Mouse (Mus musculus) stomach, embryonic 16.5 days (tissue): ENCODE results near the gene Neurl1b. TPM values are rescaled to one million over a fixed set of nuclear protein-coding genes. Genes with fewer than 3 reads are reported as not detected.

Source experiments
- ATAC-seq: fragments of 200-750 bp; cut with Nextera tagmentation; 2 replicates; pipeline ENCODE4 v1.8.0; 2017; ENCODE audit warnings: moderate number of reproducible peaks, moderate TSS enrichment; ENCODE audit not compliant: insufficient read depth, low FRiP score
- H3K27ac ChIP-seq: fragments of 300-500 bp; sonication (generic); 2 replicates; pipeline ENCODE4 v1.5.1; 2014; ENCODE audit warnings: low read length
- H3K27me3 ChIP-seq: fragments of 300-500 bp; sonication (generic); 2 replicates; pipeline ENCODE4 v1.6.1; 2014; ENCODE audit warnings: low read length, control low read depth, mixed read lengths; ENCODE audit not compliant: control insufficient read depth, insufficient read depth
- H3K36me3 ChIP-seq: fragments of 300-500 bp; sonication (generic); 2 replicates; pipeline ENCODE4 v1.6.1; 2014; ENCODE audit warnings: low read length; ENCODE audit not compliant: control insufficient read depth, insufficient read depth
- H3K4me1 ChIP-seq: fragments of 300-500 bp; sonication (generic); 2 replicates; pipeline ENCODE4 v1.6.1; 2014; ENCODE audit warnings: low read length, control low read depth, mixed read lengths; ENCODE audit not compliant: control insufficient read depth, insufficient read depth
- H3K4me2 ChIP-seq: fragments of 300-500 bp; sonication (generic); 2 replicates; pipeline ENCODE4 v1.6.1; 2014; ENCODE audit warnings: low read depth, low read length, mixed read lengths
- H3K4me3 ChIP-seq: fragments of 300-500 bp; sonication (generic); replicated peaks from 2 replicates; pipeline ENCODE4 v1.5.1; 2014; ENCODE audit warnings: mild to moderate bottlenecking, low read length
- H3K9ac ChIP-seq: fragments of 300-500 bp; sonication (generic); 2 replicates; pipeline ENCODE4 v1.6.1; 2014; ENCODE audit warnings: low read length
- H3K9me3 ChIP-seq: fragments of 300-500 bp; sonication (generic); replicated peaks from 2 replicates; pipeline ENCODE4 v1.6.1; 2016; ENCODE audit warnings: low read length, control low read depth; ENCODE audit not compliant: control insufficient read depth
- WGBS: fragments of 180-500 bp; shearing (Covaris S2); extraction: QIAGEN DNeasy Blood & Tissue Kit; methylation state at CpG from one replicate; pipeline ENCODE4 v1.1.7; 2014; 5-methylcytosine and 5-hydroxymethylcytosine counted together
- polyA plus RNA-seq: library from polyadenylated mRNA; unstranded; fragments of >200 nt; fragmentation: Nextera tagmentation; extraction: Ambion mirVana; gene quantifications from 2 replicates; pipeline ENCODE4 v1.2.1, GENCODE M21; 2015

Gene Neurl1b
- 2.3 and 2.9 TPM in 2 replicates for polyA plus RNA-seq

- H3K4me2 ChIP-seq: peak within 1 kb of the TSS; percentile 95
These were observed at the start of gene Neurl1b for GRCm38 (mm10) chr17:26414523-26415354. Gene Neurl1b, plus strand, starts transcription at chr17:26414829.

GRCm38 (mm10) chr17:26366792-26367191, 47.8 kb upstream of the Neurl1b start:
- peak overlapping the region; percentile 20; the same call in 1 of the 2 replicates for H3K9ac ChIP-seq
- H3K36me3 ChIP-seq: no peaks in the 10 kb centered on the region
- peaks cover 53% of the 10 kb centered on the region for H3K4me1 ChIP-seq
- H3K4me2 ChIP-seq: no peak overlapping the region
- WGBS: 59% methylated on average over 4 of the region's 4 CpGs
- H3K9me3 ChIP-seq: no peaks in the 10 kb centered on the region
- peak overlapping the region; percentile 85 for H3K27ac ChIP-seq
- H3K27me3 ChIP-seq: no peaks in the 10 kb centered on the region
- ATAC-seq: no peak
- H3K4me3 ChIP-seq: no peak overlapping the region

More at GRCm38 (mm10) chr17:26414523-26415354, at the start of gene Neurl1b:
- peak within 1 kb of the TSS; percentile 70 for H3K27ac ChIP-seq
- H3K4me1 ChIP-seq: peaks cover 9% of the 10 kb centered on the region; the same call in 1 of the 2 replicates
- ATAC-seq: peak; percentile 67
- H3K4me3 ChIP-seq: peak within 1 kb of the TSS; percentile 85
- WGBS: under 1% methylated on average over 93 of the region's 105 CpGs
- H3K27me3 ChIP-seq: no peaks in the 10 kb centered on the region; the same call in 1 of the 2 replicates
- H3K36me3 ChIP-seq: no peaks in the 10 kb centered on the region
- no peaks in the 10 kb centered on the region for H3K9me3 ChIP-seq
- H3K9ac ChIP-seq: peak within 1 kb of the TSS; percentile 91

GRCm38 (mm10) chr17:26368336-26368992, 46.2 kb upstream of the Neurl1b start:
- ATAC-seq: peak; percentile 75
- no peaks in the 10 kb centered on the region for H3K9me3 ChIP-seq
- H3K4me3 ChIP-seq: no peak overlapping the region
- H3K4me2 ChIP-seq: no peak overlapping the region
- no peaks in the 10 kb centered on the region for H3K27me3 ChIP-seq
- peak overlapping the region; percentile 68 for H3K27ac ChIP-seq
- H3K36me3 ChIP-seq: no peaks in the 10 kb centered on the region
- 47% methylated on average over 10 of the region's 10 CpGs for whole genome bisulfite sequencing
- H3K9ac ChIP-seq: peak overlapping the region; percentile 51
- H3K4me1 ChIP-seq: peaks cover 43% of the 10 kb centered on the region

GRCm38 (mm10) chr17:26370521-26371245, 43.9 kb upstream of the Neurl1b start:
- Histone ChIP-seq H3K4me2 (no peak overlapping the region), H3K4me1 (peaks cover 38% of the 10 kb centered on the region), H3K27ac (peak overlapping the region; percentile 39), H3K4me3 (no peak overlapping the region), H3K36me3 (no peaks in the 10 kb centered on the region), H3K27me3 (no peaks in the 10 kb centered on the region), H3K9ac (no peak overlapping the region), H3K9me3 (no peaks in the 10 kb centered on the region)
- no peak for ATAC-seq
- whole genome bisulfite sequencing: 37% methylated on average over 9 of the region's 9 CpGs

GRCm38 (mm10) chr17:26371246-26371535, 43.4 kb upstream of the Neurl1b start:
- H3K9ac ChIP-seq: 0 out of 2 replicates have a peak overlapping the region, but pooled peaks have one; percentile 3
- H3K4me1 ChIP-seq: peaks cover 35% of the 10 kb centered on the region
- no peaks in the 10 kb centered on the region for H3K27me3 ChIP-seq
- no peaks in the 10 kb centered on the region for H3K36me3 ChIP-seq
- H3K27ac ChIP-seq: peak overlapping the region; percentile 8; the same call in 1 of the 2 replicates
- ATAC-seq: no peak
- H3K9me3 ChIP-seq: no peaks in the 10 kb centered on the region
- H3K4me2 ChIP-seq: no peak overlapping the region
- 58% methylated on average over 3 of the region's 3 CpGs for WGBS
- no peak overlapping the region for H3K4me3 ChIP-seq

- peaks cover 15% of the 10 kb centered on the region for H3K4me1 ChIP-seq
- ATAC-seq: no peak
- H3K9me3 ChIP-seq: no peaks in the 10 kb centered on the region
- H3K4me3 ChIP-seq: no peak overlapping the region
- H3K27me3 ChIP-seq: no peaks in the 10 kb centered on the region
- 72% methylated on average over 5 of the region's 5 CpGs for WGBS
- no peaks in the 10 kb centered on the region for H3K36me3 ChIP-seq
- no peak overlapping the region for H3K4me2 ChIP-seq
- H3K9ac ChIP-seq: no peak overlapping the region
- H3K27ac ChIP-seq: no peak overlapping the region
These were observed 41.4 kb upstream of the Neurl1b start for GRCm38 (mm10) chr17:26373211-26373610.

GRCm38 (mm10) chr17:26376416-26376815, 38.2 kb upstream of the Neurl1b start:
- no peak overlapping the region for H3K4me2 ChIP-seq
- H3K4me3 ChIP-seq: no peak overlapping the region
- WGBS: 53% methylated on average over 1 of the region's 1 CpGs
- peak overlapping the region; percentile 30 for H3K27ac ChIP-seq
- H3K4me1 ChIP-seq: peaks cover 12% of the 10 kb centered on the region
- H3K9ac ChIP-seq: 0 out of 2 replicates have a peak overlapping the region, but pooled peaks have one; percentile 22
- no peak for ATAC-seq
- no peaks in the 10 kb centered on the region for H3K9me3 ChIP-seq
- H3K27me3 ChIP-seq: no peaks in the 10 kb centered on the region
- no peaks in the 10 kb centered on the region for H3K36me3 ChIP-seq

- Histone ChIP-seq H3K4me3 (no peak overlapping the region), H3K4me1 (peaks cover 19% of the 10 kb centered on the region), H3K27ac (peak overlapping the region; percentile 30), H3K36me3 (no peaks in the 10 kb centered on the region), H3K27me3 (no peaks in the 10 kb centered on the region), H3K4me2 (no peak overlapping the region), H3K9ac (no peak overlapping the region), H3K9me3 (no peaks in the 10 kb centered on the region)
- no peak for ATAC-seq
- 77% methylated on average over 4 of the region's 4 CpGs for WGBS
These were observed 37.5 kb upstream of the Neurl1b start for GRCm38 (mm10) chr17:26376994-26377744.
